In the genomic region with DNA sequence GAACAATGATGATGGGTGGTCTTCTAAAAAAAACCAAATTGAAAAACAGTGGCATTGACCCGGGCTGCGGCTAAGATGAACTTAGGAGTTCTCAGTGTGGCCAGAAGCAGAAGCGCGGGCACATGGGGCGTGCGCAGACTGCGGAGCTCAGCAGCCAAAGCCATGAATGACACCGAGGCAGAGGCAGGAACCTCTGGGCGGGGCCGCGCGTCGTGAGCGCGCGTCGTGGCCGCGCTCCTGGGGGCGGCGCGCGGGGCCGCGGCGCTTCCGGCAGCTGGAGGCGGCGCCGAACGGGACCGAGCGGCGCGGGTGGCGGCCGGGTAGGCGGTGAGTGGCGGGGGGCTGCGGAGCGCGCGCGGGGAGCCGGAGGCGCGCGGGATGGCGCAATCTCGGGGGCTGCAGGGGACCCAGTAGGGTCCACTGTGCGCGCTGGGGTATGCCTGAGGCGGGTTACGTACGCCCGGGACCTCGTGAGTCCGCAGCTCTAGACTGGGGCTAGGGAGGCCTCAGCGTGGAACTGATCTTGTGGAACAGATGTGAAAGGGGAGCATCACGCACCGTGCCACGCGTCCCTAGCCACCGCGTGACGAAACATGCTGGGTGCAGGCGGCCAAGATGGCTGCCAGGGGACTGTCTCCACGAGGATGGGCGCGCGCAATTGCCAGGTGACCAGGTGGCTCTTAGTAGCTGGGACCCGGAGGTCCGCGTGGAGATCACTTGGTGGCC, we compare ENCODE assay signal across 7 mouse cellular contexts. TPM values are rescaled to one million over a fixed set of nuclear protein-coding genes. Genes with fewer than 3 reads are reported as not detected.
A peak's percentile ranks its signal among the peaks of the same experiment; 100 is the strongest.
DNase-seq lines count a peak whose midpoint lies in the region; ATAC-seq and TF ChIP-seq lines count a peak whose summit lies in the region.

A gene (plus strand): TSS at position 264 of the 726 bp plus-strand sequence.

- H3K27ac ChIP-seq in intestine, postnatal 0 days (ENCODE audit: low read depth, low read length): peak within 1 kb of the TSS; percentile 82
- peak within 1 kb of the TSS; percentile 98 for H3K27ac ChIP-seq in midbrain, embryonic 10.5 days (replicated peaks)

- under 1% methylated on average over 69 of the region's 74 CpGs for WGBS in intestine, postnatal 0 days
- under 1% methylated on average over 74 of the region's 74 CpGs for WGBS in midbrain, embryonic 10.5 days

- peak within 1 kb of the TSS; percentile 79 for H3K4me2 ChIP-seq in intestine, postnatal 0 days (replicated peaks; ENCODE audit: low read depth)

- H3K9ac ChIP-seq in intestine, postnatal 0 days (ENCODE audit: low read depth, low read length): peak within 1 kb of the TSS; percentile 85

- H3K4me3 ChIP-seq in intestine, postnatal 0 days (ENCODE audit: low read depth, low read length): peak within 1 kb of the TSS; percentile 85
- peak within 1 kb of the TSS; percentile 84 for H3K4me3 ChIP-seq in midbrain, embryonic 10.5 days

- H3K36me3 ChIP-seq in intestine, postnatal 0 days (ENCODE audit: control insufficient read depth, insufficient read depth): no peaks in the 10 kb centered on the region
- H3K36me3 ChIP-seq in midbrain, embryonic 10.5 days: peaks cover 24% of the 10 kb centered on the region

- no peak for TF ChIP-seq CTCF in intestine, postnatal 0 days (IDR thresholded peaks at IDR 0.05; ENCODE audit: low read depth)

- DNase-seq in adrenal gland, adult 8-10 months: peak; percentile 57
- peak; percentile 81 for DNase-seq in embryo, embryonic 9.5 days (ENCODE audit: extremely low spot score)
- DNase-seq in gonadal fat pad, adult 2 months (ENCODE audit: low read depth): no peak
- DNase-seq in left cerebral cortex, postnatal 36 days (ENCODE audit: low spot score in 2 of 2): peak; percentile 81 to 85
- peak; percentile 73 for DNase-seq in midbrain, embryonic 10.5 days (ENCODE audit: low spot score)
- DNase-seq in skeletal muscle tissue, adult 2 months (ENCODE audit: low read depth, low spot score): peak; percentile 39

- H3K4me1 ChIP-seq in intestine, postnatal 0 days (replicated peaks; ENCODE audit: control insufficient read depth, insufficient read depth, low read length): no peaks in the 10 kb centered on the region
- H3K4me1 ChIP-seq in midbrain, embryonic 10.5 days: peaks cover 40% of the 10 kb centered on the region

- peak; percentile 84 for ATAC-seq in intestine, postnatal 0 days

- no peaks in the 10 kb centered on the region for H3K27me3 ChIP-seq in intestine, postnatal 0 days (replicated peaks; ENCODE audit: control insufficient read depth, insufficient read depth, low read length)
- peaks cover 13% of the 10 kb centered on the region; the same call in 1 of the 2 replicates for H3K27me3 ChIP-seq in midbrain, embryonic 10.5 days (ENCODE audit: low read depth, poor library complexity, severe bottlenecking)

- no peaks in the 10 kb centered on the region for H3K9me3 ChIP-seq in intestine, postnatal 0 days (ENCODE audit: control insufficient read depth)
- no peaks in the 10 kb centered on the region for H3K9me3 ChIP-seq in midbrain, embryonic 10.5 days (replicated peaks)

- intact Hi-C loops in left cerebral cortex, postnatal 36 days (cut with DNase I): no loop called here

RNA-seq across cellular contexts. Expression of the gene that starts here (rescaled TPM):
- total RNA-seq in adrenal gland, adult 8-10 months (2022): 10 to 100 TPM; 46.9 to 62.5 (median 52.4) TPM
- 40.1 and 50.0 TPM in 2 replicates for polyA plus RNA-seq in gonadal fat pad, adult 2 months (2012; rRNA removed)
- 49.1 and 52.3 TPM in 2 replicates for polyA plus RNA-seq in intestine, postnatal 0 days (2015; fragmentation: Nextera tagmentation; extraction: Ambion mirVana)
- 10 to 100 TPM; 46.0 to 47.8 TPM for total RNA-seq in left cerebral cortex, postnatal 36 days (2021)
- polyA plus RNA-seq in midbrain, embryonic 10.5 days (2016; fragmentation: Nextera tagmentation; extraction: Ambion mirVana): 83.2 and 86.2 TPM in 2 replicates
